Comparison of ENCODE assay signal across 8 mouse cellular contexts in genomic region chr9:20746017-20746660, GRCm38 (mm10). TPM values are rescaled to one million over a fixed set of nuclear protein-coding genes. Genes with fewer than 3 reads are reported as not detected.
DNase-seq lines count a peak whose midpoint lies in the region; ATAC-seq and TF ChIP-seq lines count a peak whose summit lies in the region.

Gene Olfm2 (minus strand): TSS chr9:20746349.

- intact Hi-C loops in heart, adult 2 months (cut with DNase I) = no loop called here

- peaks cover 48% of the 10 kb centered on the region for H3K27me3 ChIP-seq in heart, embryonic 11.5 days (ENCODE audit: control insufficient read depth, insufficient read depth, low read length)
- H3K27me3 ChIP-seq in heart, adult 2 months (ENCODE audit: control insufficient read depth, insufficient read depth, low read length) = peaks cover 13% of the 10 kb centered on the region; the same call in 1 of the 2 replicates
- H3K27me3 ChIP-seq in E14TG2a.4 (ENCODE audit: insufficient read depth, low read length) (peaks cover 25% of the 10 kb centered on the region), myocyte (ENCODE audit: control insufficient read depth, insufficient read depth, insufficient read length) (peaks cover 34% of the 10 kb centered on the region)
- H3K27me3 ChIP-seq in embryonic facial prominence, embryonic 14.5 days (replicated peaks; ENCODE audit: control insufficient read depth, insufficient read depth, low read length) = peaks cover 36% of the 10 kb centered on the region

- H3K4me3 ChIP-seq in heart, embryonic 11.5 days (ENCODE audit: low read depth, low read length) = peak within 1 kb of the TSS; percentile 50
- no peak within 1 kb of the TSS for H3K4me3 ChIP-seq in heart, adult 2 months
- H3K4me3 ChIP-seq in E14TG2a.4 (replicated peaks; ENCODE audit: low read length) (peak within 1 kb of the TSS; percentile 85), myocyte (no peak within 1 kb of the TSS)
- H3K4me3 ChIP-seq in embryonic facial prominence, embryonic 14.5 days (ENCODE audit: low read depth, low read length) = peak within 1 kb of the TSS; percentile 48

- peaks cover 10% of the 10 kb centered on the region for H3K4me1 ChIP-seq in heart, embryonic 11.5 days (ENCODE audit: control insufficient read depth, insufficient read depth, low read length)
- no peaks in the 10 kb centered on the region for H3K4me1 ChIP-seq in heart, adult 2 months (ENCODE audit: control insufficient read depth, insufficient read depth, low read length)
- peaks cover 56% of the 10 kb centered on the region for H3K4me1 ChIP-seq in E14TG2a.4 (replicated peaks; ENCODE audit: low read depth, low read length)
- H3K4me1 ChIP-seq in embryonic facial prominence, embryonic 14.5 days (ENCODE audit: control insufficient read depth, insufficient read depth, low read length) = peaks cover 2% of the 10 kb centered on the region; the same call in 1 of the 2 replicates

- DNase-seq in heart, adult 2 months = no peak
- DNase-seq in embryonic facial prominence, embryonic 14.5 days (ENCODE audit: low spot score) = peak; percentile 39
- DNase-seq in left cerebral cortex, adult 8-10 months (ENCODE audit: low spot score in 2 of 2) = no peak
- DNase-seq in ovary, postnatal 10 days (ENCODE audit: low spot score) = no peak

- H3K36me3 ChIP-seq in heart, embryonic 11.5 days (ENCODE audit: control insufficient read depth, insufficient read depth, low read length) = no peaks in the 10 kb centered on the region
- H3K36me3 ChIP-seq in heart, adult 2 months (ENCODE audit: control insufficient read depth, insufficient read depth, low read length) = no peaks in the 10 kb centered on the region
- H3K36me3 ChIP-seq in E14TG2a.4 (ENCODE audit: insufficient read depth, low read length) (no peaks in the 10 kb centered on the region), myocyte (ENCODE audit: control insufficient read depth, insufficient read depth) (no peaks in the 10 kb centered on the region)
- no peaks in the 10 kb centered on the region for H3K36me3 ChIP-seq in embryonic facial prominence, embryonic 14.5 days (ENCODE audit: control insufficient read depth, insufficient read depth, low read length)

- no peaks in the 10 kb centered on the region for H3K79me2 ChIP-seq in heart, adult 2 months (replicated peaks; ENCODE audit: control insufficient read depth, insufficient read depth, low read length)
- no peaks in the 10 kb centered on the region for H3K79me2 ChIP-seq in myocyte (ENCODE audit: control insufficient read depth, insufficient read depth)

- TF ChIP-seq CTCF in heart, adult 2 months (IDR thresholded peaks at IDR 0.05) = no peak
- TF ChIP-seq CTCF in E14TG2a.4 (conservative IDR thresholded peaks at IDR 0.05; ENCODE audit: low read length) = no peak

- peak; percentile 58 for ATAC-seq in heart, embryonic 11.5 days (replicated peaks; ENCODE audit: insufficient number of reproducible peaks, low FRiP score, low TSS enrichment)
- ATAC-seq in embryonic facial prominence, embryonic 14.5 days (ENCODE audit: low read depth) = peak; percentile 60
- no peak for ATAC-seq in megakaryocyte progenitor cell, adult 5-6 weeks (replicated peaks; ENCODE audit: poor library complexity)

- H3K27ac ChIP-seq in heart, embryonic 11.5 days (ENCODE audit: low read depth, low read length) = no peak within 1 kb of the TSS
- H3K27ac ChIP-seq in heart, adult 2 months = no peak within 1 kb of the TSS
- H3K27ac ChIP-seq in embryonic facial prominence, embryonic 14.5 days (replicated peaks; ENCODE audit: low read depth, low read length) = no peak within 1 kb of the TSS

- no peak within 1 kb of the TSS for H3ac ChIP-seq in myocyte (ENCODE audit: control insufficient read depth, insufficient read length)

- no peak for TF ChIP-seq EP300 in heart, adult 2 months (IDR thresholded peaks at IDR 0.05; ENCODE audit: insufficient read depth, low read depth, low read length)

- WGBS in heart, embryonic 11.5 days (ENCODE audit: insufficient replicate concordance) = 1% methylated on average over 43 of the region's 50 CpGs
- WGBS in heart, adult 2 months = 1% methylated on average over 47 of the region's 50 CpGs
- WGBS in embryonic facial prominence, embryonic 14.5 days = 1% methylated on average over 16 of the region's 50 CpGs

- H3K9ac ChIP-seq in heart, embryonic 11.5 days (ENCODE audit: low read depth, low read length) = peak within 1 kb of the TSS; percentile 55; the same call in 1 of the 2 replicates
- no peak within 1 kb of the TSS for H3K9ac ChIP-seq in heart, adult 2 months (ENCODE audit: low read depth, low read length)
- peak within 1 kb of the TSS; percentile 65 for H3K9ac ChIP-seq in embryonic facial prominence, embryonic 14.5 days (ENCODE audit: low read depth, low read length)

- TF ChIP-seq POLR2A in heart, adult 2 months (IDR thresholded peaks at IDR 0.05; ENCODE audit: insufficient read depth, low read depth, low read length) = no peak
- TF ChIP-seq POLR2A in myocyte (IDR thresholded peaks at IDR 0.05; ENCODE audit: insufficient read length, low read depth) = no peak

- no peaks in the 10 kb centered on the region for H3K9me3 ChIP-seq in heart, embryonic 11.5 days (replicated peaks; ENCODE audit: control insufficient read depth, low read length)
- H3K9me3 ChIP-seq in E14TG2a.4 (ENCODE audit: low read length) = no peaks in the 10 kb centered on the region
- H3K9me3 ChIP-seq in embryonic facial prominence, embryonic 14.5 days (ENCODE audit: control insufficient read depth, low read length) = 0 out of 2 replicates have a peak, but pooled peaks cover 4% of the 10 kb centered on the region

- H3K4me2 ChIP-seq in heart, embryonic 11.5 days = peak within 1 kb of the TSS; percentile 86
- H3K4me2 ChIP-seq in embryonic facial prominence, embryonic 14.5 days (ENCODE audit: low read depth, low read length) = peak within 1 kb of the TSS; percentile 84
- H3K4me2 ChIP-seq in myocyte (ENCODE audit: low read depth) = peak within 1 kb of the TSS; percentile 6

TF ChIP-seq in myocyte, 11 proteins besides CTCF, POLR2A, EP300 and RAD21:
- TF ChIP-seq TCF3 (IDR thresholded peaks at IDR 0.05; ENCODE audit: insufficient read length, low read depth) (no peak), USF1 (IDR thresholded peaks at IDR 0.05; ENCODE audit: low read depth) (no peak), MAX (IDR thresholded peaks at IDR 0.05; ENCODE audit: low read depth) (no peak), REST (IDR thresholded peaks at IDR 0.05; ENCODE audit: insufficient read depth, insufficient read length) (no peak), E2F4 (IDR thresholded peaks at IDR 0.05; ENCODE audit: insufficient read depth) (no peak), TCF12 (IDR thresholded peaks at IDR 0.05; ENCODE audit: insufficient read depth, poor library complexity, severe bottlenecking) (no peak), MYOD1 (IDR thresholded peaks at IDR 0.05; ENCODE audit: control insufficient read depth in 1 of 3, insufficient read length in 2 of 3, low read depth in 2 of 3) (no peak), SRF (IDR thresholded peaks at IDR 0.05; ENCODE audit: control insufficient read depth, insufficient read length, low read depth) (no peak), CEBPB (IDR thresholded peaks at IDR 0.05; ENCODE audit: insufficient read depth, poor library complexity, severe bottlenecking) (no peak), POLR2AphosphoS2 (IDR thresholded peaks at IDR 0.05; ENCODE audit: insufficient read length, low read depth) (no peak), MYOG (IDR thresholded peaks at IDR 0.05; ENCODE audit: control insufficient read depth in 1 of 3, insufficient read depth in 1 of 3, insufficient read length in 2 of 3, low read depth in 2 of 3) (no peak)

RNA-seq across cellular contexts. Expression of gene Olfm2, which starts in this region (rescaled TPM):
- 1.4 and 2.3 TPM in 2 replicates for polyA plus RNA-seq in heart, embryonic 11.5 days (2014; fragmentation: Nextera tagmentation; extraction: Ambion mirVana)
- under 1 TPM in 1 of 2 experiments, not detected in 1; 0.13 TPM for total RNA-seq in heart, adult 2 months (2021)
- 0.31 and 0.38 TPM in 2 replicates for polyA plus RNA-seq in heart, adult 2 months (2012; rRNA removed)
- 9.2 and 9.7 TPM in 2 replicates for polyA plus RNA-seq in embryonic facial prominence, embryonic 14.5 days (2014; fragmentation: Nextera tagmentation; extraction: Ambion mirVana)
- total RNA-seq in left cerebral cortex, adult 8-10 months (2022) = 100 to 1,000 TPM; 122 to 129 (median 125) TPM
- 0.11 TPM for polyA plus RNA-seq in myocyte (2012; fragmentation: generic; extraction: Trizol)
- total RNA-seq in megakaryocyte progenitor cell, adult 5-6 weeks (2015) = 0.27 and 0.32 TPM in 2 replicates
- 0.34 TPM in 1 of 2 replicates, not detected in the other for total RNA-seq in megakaryocyte progenitor cell, adult 5-6 weeks (2017)

Comparison
In these comparisons a context has a peak if more than half of its experiments do, and no peak if none do; other contexts are left out.
1. RNA of gene Olfm2 (total RNA-seq): 122 to 129 TPM in left cerebral cortex, adult 8-10 months; 0.27 to 0.34 TPM in megakaryocyte progenitor cell, adult 5-6 weeks and 0.13 TPM in heart, adult 2 months; every median in the first group is over 10 times any median in the second.
2. H3K4me3 ChIP-seq: peak in heart, embryonic 11.5 days (single experiment), E14TG2a.4 (single experiment) and embryonic facial prominence, embryonic 14.5 days (single experiment); none in heart, adult 2 months (single experiment) and myocyte (single experiment).
3. H3K4me2 ChIP-seq: peak in every context shown above with its lines; median percentile 86 in heart, embryonic 11.5 days; 84 in embryonic facial prominence, embryonic 14.5 days; 6 in myocyte.